Mouse (Mus musculus) intestine, embryonic 14.5 days (tissue): ENCODE results near the gene Gpx7. TPM values are rescaled to one million over a fixed set of nuclear protein-coding genes. Genes with fewer than 3 reads are reported as not detected.

Source experiments
- polyA plus RNA-seq: library from polyadenylated mRNA; unstranded; fragments of >200 nt; fragmentation: Nextera tagmentation; extraction: Ambion mirVana; gene quantifications from 2 replicates; pipeline ENCODE4 v1.2.1, GENCODE M21; 2014

Gene Gpx7
- polyA plus RNA-seq, 1 experiment from 2014 or later: 40.0 TPM

Other genes with a start within 250 kb of the Gpx7 start
- 40.2 and 44.0 TPM in 2 replicates for gene Echdc2, start 241.5 kb downstream of the Gpx7 start, polyA plus RNA-seq
- gene Zyg11a, start 188.9 kb downstream of the Gpx7 start, polyA plus RNA-seq: 0.12 TPM in 1 of 2 replicates, not detected in the other
- gene Zyg11b, start 105.9 kb downstream of the Gpx7 start, polyA plus RNA-seq: 14.1 and 15.9 TPM in 2 replicates
- 58.3 and 63.4 TPM in 2 replicates for gene Coa7, start 78.8 kb downstream of the Gpx7 start, polyA plus RNA-seq
- 1.7 and 3.4 TPM in 2 replicates for gene Shisal2a, start 23.6 kb downstream of the Gpx7 start, polyA plus RNA-seq
- 54.7 and 67.5 TPM in 2 replicates for gene Tut4, start 52.5 kb upstream of the Gpx7 start, polyA plus RNA-seq
- gene Prpf38a, start 172.4 kb upstream of the Gpx7 start, polyA plus RNA-seq: 83.5 and 85.0 TPM in 2 replicates
- 12.6 and 14.1 TPM in 2 replicates for gene Orc1, start 172.5 kb upstream of the Gpx7 start, polyA plus RNA-seq
- gene Cc2d1b, start 213.0 kb upstream of the Gpx7 start, polyA plus RNA-seq: 32.5 and 32.8 TPM in 2 replicates